Mouse (Mus musculus) midbrain, embryonic 13.5 days (tissue): ENCODE measurements around the gene Sfpq. TPM values are rescaled to one million over a fixed set of nuclear protein-coding genes. Genes with fewer than 3 reads are reported as not detected.
"Not testable (repeated sequence)": the region's sequence is repeated elsewhere in the genome, so short reads cannot be mapped to it uniquely, and the experiment has no call there.

Experiments used
- ATAC-seq: fragments of 200-750 bp; cut with Nextera tagmentation; 2 replicates; pipeline ENCODE4 v1.8.0; 2017; ENCODE audit warnings: mild to moderate bottlenecking, moderate TSS enrichment, moderate library complexity
- H3K27ac ChIP-seq: fragments of 300-500 bp; sonication (generic); 2 replicates; pipeline ENCODE4 v1.5.1; 2015; ENCODE audit warnings: inconsistent platforms, mild to moderate bottlenecking, moderate library complexity
- H3K27me3 ChIP-seq: fragments of 300-500 bp; sonication (generic); 2 replicates; pipeline ENCODE4 v1.6.1; 2015; ENCODE audit warnings: mild to moderate bottlenecking, inconsistent platforms
- H3K36me3 ChIP-seq: fragments of 300-500 bp; sonication (generic); 2 replicates; pipeline ENCODE4 v1.6.1; 2015; ENCODE audit warnings: mild to moderate bottlenecking, inconsistent platforms
- H3K4me1 ChIP-seq: fragments of 300-500 bp; sonication (generic); replicated peaks from 2 replicates; pipeline ENCODE4 v1.6.1; 2015; ENCODE audit warnings: inconsistent platforms
- H3K4me2 ChIP-seq: fragments of 300-500 bp; sonication (generic); replicated peaks from 2 replicates; pipeline ENCODE4 v1.6.1; 2015; ENCODE audit warnings: moderate library complexity, mild to moderate bottlenecking, inconsistent platforms
- H3K4me3 ChIP-seq: fragments of 300-500 bp; sonication (generic); replicated peaks from 2 replicates; pipeline ENCODE4 v1.5.1; 2015; ENCODE audit warnings: mild to moderate bottlenecking, inconsistent platforms
- H3K9ac ChIP-seq: fragments of 300-500 bp; sonication (generic); replicated peaks from 2 replicates; pipeline ENCODE4 v1.6.1; 2015; ENCODE audit warnings: mild to moderate bottlenecking, inconsistent platforms
- H3K9me3 ChIP-seq: fragments of 300-500 bp; sonication (generic); 2 replicates; pipeline ENCODE4 v1.6.1; 2016; ENCODE audit warnings: mild to moderate bottlenecking, inconsistent platforms
- WGBS: fragments of 180-500 bp; shearing (Covaris S2); methylation state at CpG from one replicate; pipeline ENCODE4 v1.1.7; 2015; 5-methylcytosine and 5-hydroxymethylcytosine counted together
- polyA plus RNA-seq: library from polyadenylated mRNA; unstranded; fragments of >200 nt; fragmentation: Nextera tagmentation; extraction: Ambion mirVana; gene quantifications from 2 replicates; pipeline ENCODE4 v1.2.1, GENCODE M21; 2015

Gene Sfpq
- polyA plus RNA-seq, 1 experiment from 2014 or later: 102 TPM

DNA sequence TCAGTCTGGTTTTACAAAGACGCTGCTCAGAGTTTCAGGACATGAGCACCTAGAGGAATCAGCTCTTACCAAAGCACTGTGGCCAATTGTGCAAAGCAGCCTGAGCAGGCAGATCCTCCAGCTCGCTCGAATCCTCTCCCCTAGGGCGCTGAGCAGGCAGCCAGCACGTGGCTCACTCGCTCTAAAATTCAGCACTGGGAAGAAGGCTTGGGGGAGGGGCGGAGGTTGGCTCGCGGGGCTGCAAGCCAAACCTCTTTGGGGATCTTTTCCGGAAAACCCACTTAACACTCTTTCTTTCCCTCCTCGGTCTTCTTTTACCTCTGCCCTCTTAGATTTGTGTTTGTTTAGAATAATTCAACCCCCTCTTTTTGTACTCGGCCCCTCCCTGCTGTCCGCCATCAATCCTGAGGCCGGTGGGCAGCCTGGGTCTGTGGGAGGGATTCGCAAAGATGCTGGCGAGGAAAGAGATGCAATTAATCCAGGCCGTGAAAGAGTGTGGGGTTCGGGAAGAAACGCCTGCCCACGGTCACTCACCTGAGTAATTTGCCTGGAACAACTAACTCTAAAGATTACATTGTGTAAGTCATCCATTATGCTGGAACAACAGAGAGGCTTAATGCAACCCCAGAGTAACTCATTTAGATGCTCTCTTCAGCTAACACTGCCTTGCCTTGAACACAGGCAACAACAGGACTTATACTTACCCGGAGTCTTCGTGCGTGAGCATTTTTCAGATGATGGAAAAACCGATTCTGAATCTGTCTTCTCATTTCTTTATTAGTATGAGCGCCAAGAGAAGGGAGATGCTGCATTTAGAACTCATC lies 15.8 kb upstream of the Sfpq start:
- H3K27me3 ChIP-seq: no peaks in the 10 kb centered on the region
- H3K36me3 ChIP-seq: no peaks in the 10 kb centered on the region
- 11% methylated on average over 25 of the region's 25 CpGs for WGBS
- peak overlapping the region; percentile 85 for H3K27ac ChIP-seq
- peak overlapping the region; percentile 56 for H3K4me2 ChIP-seq
- H3K9me3 ChIP-seq: no peaks in the 10 kb centered on the region
- peak; percentile 89 for ATAC-seq
- H3K9ac ChIP-seq: peak overlapping the region; percentile 56
- peaks cover 31% of the 10 kb centered on the region for H3K4me1 ChIP-seq
- H3K4me3 ChIP-seq: peak overlapping the region; percentile 33

DNA sequence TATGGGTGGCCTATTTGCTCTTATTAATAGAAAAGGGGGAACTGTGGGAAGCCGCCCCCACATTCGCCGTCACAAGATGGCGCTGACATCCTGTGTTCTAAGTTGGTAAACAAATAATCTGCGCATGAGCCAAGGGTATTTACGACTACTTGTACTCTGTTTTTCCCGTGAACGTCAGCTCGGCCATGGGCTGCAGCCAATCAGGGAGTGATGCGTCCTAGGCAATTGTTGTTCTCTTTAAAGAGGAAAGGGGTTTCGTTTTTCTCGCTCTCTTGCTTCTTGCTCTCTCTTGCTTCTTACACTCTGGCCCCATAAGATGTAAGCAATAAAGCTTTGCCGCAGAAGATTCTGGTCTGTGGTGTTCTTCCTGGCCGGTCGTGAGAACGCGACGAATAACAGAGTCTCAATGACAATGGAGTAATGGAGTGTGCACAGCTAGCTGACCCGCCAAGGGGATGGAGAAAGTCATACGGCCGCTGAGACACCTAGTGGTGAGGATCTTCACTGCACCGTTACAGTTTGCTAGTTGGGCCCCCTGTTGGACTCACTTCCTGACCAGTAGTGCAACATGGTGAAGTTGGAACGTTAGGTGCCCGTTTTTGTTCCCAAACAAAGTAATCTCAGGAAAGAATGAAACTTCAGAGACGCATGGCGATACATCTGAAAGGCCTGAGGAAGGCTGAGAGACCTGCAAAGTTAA lies 5.7 kb upstream of the Sfpq start:
- peak; percentile 96 for ATAC-seq
- WGBS: 13% methylated on average over 14 of the region's 26 CpGs
- Histone ChIP-seq H3K27ac (peak overlapping the region; percentile 68; the same call in 1 of the 2 replicates), H3K4me3 (peak overlapping the region; percentile 29), H3K4me2 (peak overlapping the region; percentile 42)
- H3K9me3 ChIP-seq, H3K27me3 ChIP-seq, H3K4me1 ChIP-seq, H3K9ac ChIP-seq, H3K36me3 ChIP-seq: not testable (repeated sequence)

DNA sequence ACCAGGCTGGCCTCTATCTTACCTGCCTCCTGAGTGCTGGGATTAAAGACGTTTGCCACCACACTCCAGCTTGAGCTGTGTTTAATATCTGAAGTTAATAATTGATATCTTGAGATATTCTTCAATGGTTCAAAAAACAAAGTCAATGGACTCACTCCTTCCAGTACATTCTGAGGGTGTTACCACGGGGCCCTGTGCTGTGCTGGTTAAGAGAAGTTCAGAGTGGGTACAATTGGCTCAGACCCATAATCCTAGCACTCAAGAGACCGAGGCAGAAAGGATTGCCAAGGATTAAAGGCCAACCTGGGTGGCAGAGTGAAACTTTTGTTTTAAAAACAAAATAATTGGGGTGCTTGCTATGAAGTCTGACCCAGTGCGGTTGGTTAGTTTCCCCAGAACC lies 4.8 kb upstream of the Sfpq start:
- Histone ChIP-seq H3K4me1 (peaks cover 8% of the 10 kb centered on the region), H3K4me3 (no peak overlapping the region), H3K27ac (no peak overlapping the region), H3K4me2 (no peak overlapping the region), H3K27me3 (no peaks in the 10 kb centered on the region), H3K36me3 (no peaks in the 10 kb centered on the region), H3K9me3 (no peaks in the 10 kb centered on the region), H3K9ac (no peak overlapping the region)
- 81% methylated on average over 4 of the region's 4 CpGs for WGBS
- no peak for ATAC-seq

DNA sequence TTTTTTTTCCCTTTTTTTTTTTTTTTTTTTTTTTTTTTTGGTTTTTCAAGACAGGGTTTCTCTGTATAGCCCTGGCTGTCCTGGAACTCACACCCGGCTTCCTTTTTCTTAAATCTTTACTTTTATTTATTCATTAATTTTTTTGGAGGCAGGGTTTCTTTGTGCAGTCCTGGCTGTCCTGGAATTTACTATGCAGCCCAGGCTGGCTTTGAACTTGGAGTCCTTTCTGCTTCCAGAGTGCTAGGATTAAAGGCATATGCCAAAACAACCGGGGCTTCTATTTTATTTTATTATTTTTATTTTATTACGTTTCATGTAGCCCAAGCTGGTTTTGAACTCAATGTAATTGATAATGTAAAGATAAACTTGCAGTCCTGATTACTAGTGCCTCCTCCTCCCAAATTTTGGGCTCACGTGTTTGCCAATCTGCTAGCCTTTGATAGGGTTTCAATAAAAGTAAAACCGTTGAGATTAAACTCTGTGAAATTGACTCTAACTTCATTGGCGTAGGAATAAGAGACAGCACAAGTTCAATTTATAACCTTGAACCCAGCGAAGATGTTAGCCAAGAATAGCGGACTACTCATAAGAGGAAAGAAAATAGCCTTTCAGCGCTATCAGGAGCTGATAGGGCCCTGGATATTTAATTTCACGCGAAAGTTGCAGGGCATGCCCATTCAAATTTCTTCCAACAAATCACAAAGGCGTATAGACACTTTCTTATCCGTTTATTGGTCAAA lies 543 bp upstream of the Sfpq start:
- Histone ChIP-seq H3K27ac (no peak overlapping the region), H3K9me3 (no peaks in the 10 kb centered on the region), H3K27me3 (no peaks in the 10 kb centered on the region), H3K9ac (no peak overlapping the region), H3K4me2 (peak overlapping the region; percentile 50), H3K4me1 (peaks cover 28% of the 10 kb centered on the region), H3K4me3 (peak overlapping the region; percentile 31), H3K36me3 (peaks cover 18% of the 10 kb centered on the region)
- WGBS: 12% methylated on average over 13 of the region's 13 CpGs
- ATAC-seq: no peak

DNA sequence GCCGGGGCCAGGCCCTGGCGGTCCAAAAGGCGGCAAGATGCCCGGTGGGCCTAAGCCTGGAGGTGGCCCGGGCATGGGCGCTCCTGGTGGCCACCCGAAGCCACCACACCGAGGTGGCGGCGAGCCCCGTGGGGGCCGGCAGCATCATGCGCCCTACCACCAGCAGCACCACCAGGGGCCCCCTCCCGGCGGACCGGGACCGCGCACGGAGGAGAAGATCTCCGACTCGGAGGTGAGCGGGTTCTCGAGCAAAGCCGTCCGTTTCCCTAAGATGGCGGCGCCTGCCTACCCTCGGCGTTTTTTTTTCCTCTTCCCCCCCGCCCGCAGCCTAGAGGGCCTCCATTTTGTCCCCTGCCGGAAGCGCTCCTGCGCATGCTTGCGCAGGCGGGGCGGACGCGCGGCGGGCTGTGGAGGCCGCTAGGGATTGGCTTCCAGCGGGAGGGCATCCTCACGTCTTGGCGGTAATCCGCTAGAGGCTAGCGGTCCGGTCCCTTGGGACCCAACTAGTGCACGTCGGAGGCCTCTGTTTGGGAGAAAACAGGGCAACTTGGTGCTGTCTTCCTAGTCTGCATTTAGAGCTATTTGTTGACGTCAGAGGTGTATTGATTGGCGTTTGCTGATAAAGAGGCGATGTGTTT lies 984 bp downstream of the Sfpq start:
- peak overlapping the region; percentile 99 for H3K4me3 ChIP-seq
- 0% methylated on average over 52 of the region's 53 CpGs for WGBS
- peak; percentile 75 for ATAC-seq
- H3K4me2 ChIP-seq: peak overlapping the region; percentile 80
- no peaks in the 10 kb centered on the region for H3K9me3 ChIP-seq
- peaks cover 39% of the 10 kb centered on the region for H3K4me1 ChIP-seq
- H3K9ac ChIP-seq: peak overlapping the region; percentile 100
- no peaks in the 10 kb centered on the region for H3K27me3 ChIP-seq
- peaks cover 32% of the 10 kb centered on the region for H3K36me3 ChIP-seq
- H3K27ac ChIP-seq: peak overlapping the region; percentile 98

DNA sequence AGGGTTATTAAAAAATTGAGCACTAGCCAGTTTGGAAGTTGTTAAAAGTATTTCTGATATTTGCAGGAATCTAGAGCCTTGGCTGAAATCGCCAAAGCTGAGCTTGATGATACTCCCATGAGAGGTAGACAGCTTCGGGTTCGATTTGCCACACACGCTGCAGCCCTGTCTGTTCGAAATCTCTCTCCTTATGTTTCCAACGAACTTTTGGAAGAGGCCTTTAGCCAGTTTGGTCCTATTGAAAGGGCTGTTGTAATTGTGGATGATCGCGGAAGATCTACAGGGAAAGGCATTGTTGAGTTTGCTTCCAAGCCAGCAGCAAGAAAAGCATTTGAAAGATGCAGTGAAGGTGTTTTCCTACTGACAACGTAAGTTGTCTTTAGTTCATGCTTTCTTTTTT lies 2.1 kb downstream of the Sfpq start:
- ATAC-seq: no peak
- Histone ChIP-seq H3K4me3 (peak overlapping the region; percentile 99), H3K27ac (no peak overlapping the region), H3K9ac (peak overlapping the region; percentile 100), H3K27me3 (no peaks in the 10 kb centered on the region), H3K36me3 (peaks cover 43% of the 10 kb centered on the region), H3K4me1 (peaks cover 50% of the 10 kb centered on the region), H3K4me2 (peak overlapping the region; percentile 80), H3K9me3 (no peaks in the 10 kb centered on the region)
- WGBS: 3% methylated on average over 9 of the region's 9 CpGs

DNA sequence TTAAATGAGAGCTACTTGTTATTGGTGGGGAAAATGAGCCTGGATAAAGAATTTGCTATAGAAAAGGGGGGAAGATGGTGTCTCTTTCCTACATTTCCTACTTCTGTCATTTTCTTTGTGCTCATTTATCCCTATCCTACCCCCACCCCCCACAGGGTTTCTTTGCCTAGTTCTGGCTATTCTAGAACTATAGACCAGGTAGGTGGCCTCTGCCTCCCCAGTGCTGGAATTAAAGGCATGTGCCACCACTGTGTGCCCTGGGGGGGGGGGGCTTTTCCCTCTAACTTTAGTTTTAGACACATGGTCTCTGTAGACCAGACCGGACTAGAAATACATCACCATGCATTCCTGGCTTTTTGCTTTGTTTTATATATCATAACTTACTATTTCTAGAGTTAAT lies 3.1 kb downstream of the Sfpq start:
- 63% methylated on average over 1 of the region's 1 CpGs for WGBS
- Histone ChIP-seq H3K4me3 (peak overlapping the region; percentile 99), H3K9me3 (no peaks in the 10 kb centered on the region), H3K27me3 (no peaks in the 10 kb centered on the region), H3K9ac (peak overlapping the region; percentile 100), H3K4me1 (peaks cover 50% of the 10 kb centered on the region), H3K36me3 (peaks cover 48% of the 10 kb centered on the region), H3K4me2 (peak overlapping the region; percentile 80), H3K27ac (no peak overlapping the region)
- ATAC-seq: no peak

DNA sequence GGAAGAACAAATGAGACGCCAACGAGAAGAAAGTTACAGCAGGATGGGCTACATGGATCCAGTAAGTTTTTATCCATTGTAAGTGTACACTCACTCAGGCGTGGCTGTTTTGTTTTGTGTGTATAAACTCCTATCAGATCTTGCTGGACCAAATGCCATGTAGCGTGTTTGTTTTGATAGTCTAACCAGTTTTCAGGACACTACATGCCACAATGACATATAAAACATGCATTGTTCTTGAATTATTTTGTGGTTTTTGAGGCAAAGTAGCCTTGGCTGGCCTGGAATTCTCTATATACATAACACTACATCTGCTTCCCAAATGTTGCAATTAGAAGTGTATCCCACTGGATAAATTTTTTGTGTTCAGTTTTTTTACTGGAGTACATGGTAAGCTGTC lies 5.7 kb downstream of the Sfpq start:
- Histone ChIP-seq H3K27me3 (no peaks in the 10 kb centered on the region), H3K36me3 (peaks cover 68% of the 10 kb centered on the region), H3K4me2 (no peak overlapping the region), H3K9me3 (no peaks in the 10 kb centered on the region), H3K27ac (no peak overlapping the region), H3K4me3 (0 out of 2 replicates have a peak overlapping the region, but pooled peaks have one; percentile 0), H3K4me1 (peaks cover 45% of the 10 kb centered on the region), H3K9ac (no peak overlapping the region)
- WGBS: 90% methylated on average over 4 of the region's 4 CpGs
- ATAC-seq: no peak

DNA sequence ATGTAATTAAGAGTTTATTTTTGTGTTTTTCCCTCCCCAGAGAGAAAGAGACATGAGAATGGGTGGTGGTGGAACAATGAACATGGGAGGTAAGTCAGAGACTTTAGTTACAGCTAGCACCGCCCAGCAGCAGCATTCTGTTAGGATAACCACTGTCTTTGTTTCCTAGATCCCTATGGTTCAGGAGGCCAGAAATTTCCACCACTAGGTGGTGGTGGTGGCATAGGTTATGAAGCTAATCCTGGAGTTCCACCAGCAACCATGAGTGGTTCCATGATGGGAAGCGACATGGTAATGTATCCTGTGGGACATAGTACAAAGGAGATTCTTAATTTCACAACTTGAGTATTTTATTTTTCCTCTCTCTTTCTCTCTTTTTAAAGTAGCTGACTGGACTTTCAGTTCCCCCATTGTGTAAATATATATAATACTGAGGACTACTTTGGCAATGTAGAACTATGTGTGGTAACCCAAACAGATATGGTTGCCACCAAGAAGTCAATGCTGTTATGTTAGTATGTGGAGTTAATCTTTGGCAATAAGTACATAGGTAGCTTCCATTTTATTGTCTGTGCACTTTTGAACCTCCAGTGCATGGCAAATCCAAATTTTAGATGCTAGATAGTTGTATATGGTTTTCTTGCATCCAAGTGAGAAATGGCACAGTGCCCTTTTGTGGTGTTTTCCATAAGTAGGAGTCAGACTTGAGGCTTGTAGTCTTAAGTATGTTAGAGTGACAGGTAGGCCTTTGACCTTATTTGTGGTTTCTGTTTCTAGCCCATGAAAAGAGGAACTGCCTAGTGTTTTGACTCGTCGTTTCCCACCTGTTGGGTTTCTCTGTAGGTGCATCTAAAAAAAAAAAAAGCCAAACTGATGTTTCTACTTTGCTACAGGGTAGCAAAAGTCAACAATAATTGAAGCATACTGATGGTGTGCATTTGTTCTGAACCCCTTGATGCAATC lies 6.4 kb downstream of the Sfpq start:
- Histone ChIP-seq H3K9ac (no peak overlapping the region), H3K4me2 (no peak overlapping the region), H3K9me3 (no peaks in the 10 kb centered on the region), H3K27me3 (no peaks in the 10 kb centered on the region), H3K36me3 (peaks cover 74% of the 10 kb centered on the region), H3K4me3 (0 out of 2 replicates have a peak overlapping the region, but pooled peaks have one; percentile 0), H3K4me1 (peaks cover 45% of the 10 kb centered on the region), H3K27ac (no peak overlapping the region)
- 74% methylated on average over 4 of the region's 4 CpGs for WGBS
- ATAC-seq: no peak

DNA sequence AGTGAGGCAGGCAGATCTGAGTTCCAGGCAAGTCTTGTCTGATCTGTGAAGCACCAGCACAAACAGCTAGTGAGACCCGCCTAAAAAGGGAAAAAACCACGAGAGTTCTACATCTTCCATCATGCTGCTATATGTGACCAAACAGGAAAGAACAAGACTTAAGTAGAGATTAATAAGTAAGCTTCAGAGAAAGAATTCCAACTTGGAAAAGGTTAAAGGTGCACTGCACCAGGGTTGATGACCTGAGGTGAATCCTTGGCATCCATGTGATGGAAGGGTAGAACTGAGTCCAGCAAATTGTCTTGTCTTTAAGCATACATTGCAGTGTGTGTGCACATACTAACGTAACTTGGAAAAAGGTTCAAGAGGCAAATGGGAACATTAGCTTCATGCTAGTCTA lies 16.0 kb downstream of the Sfpq start:
- Histone ChIP-seq H3K27me3 (no peaks in the 10 kb centered on the region), H3K36me3 (peaks cover 84% of the 10 kb centered on the region), H3K4me3 (no peak overlapping the region), H3K27ac (no peak overlapping the region), H3K4me1 (0 out of 2 replicates have a peak, but pooled peaks cover 10% of the 10 kb centered on the region), H3K9ac (no peak overlapping the region), H3K4me2 (no peak overlapping the region), H3K9me3 (no peaks in the 10 kb centered on the region)
- WGBS: 94% methylated on average over 3 of the region's 3 CpGs
- no peak for ATAC-seq
